Mouse (Mus musculus) stomach, embryonic 15.5 days (tissue): ENCODE measurements around the gene Tbc1d22a. TPM values are rescaled to one million over a fixed set of nuclear protein-coding genes. Genes with fewer than 3 reads are reported as not detected.

Experiments
- ATAC-seq: fragments of 200-750 bp; cut with Nextera tagmentation; 2 replicates; pipeline ENCODE4 v1.8.0; 2017; ENCODE audit warnings: low read depth, moderate number of reproducible peaks, moderate TSS enrichment; ENCODE audit not compliant: insufficient read depth, low FRiP score
- H3K27ac ChIP-seq: fragments of 300-500 bp; sonication (generic); 2 replicates; pipeline ENCODE4 v1.5.1; 2015; ENCODE audit warnings: mild to moderate bottlenecking, inconsistent platforms
- H3K27me3 ChIP-seq: fragments of 300-500 bp; sonication (generic); replicated peaks from 2 replicates; pipeline ENCODE4 v1.6.1; 2015; ENCODE audit warnings: inconsistent platforms
- H3K36me3 ChIP-seq: fragments of 300-500 bp; sonication (generic); 2 replicates; pipeline ENCODE4 v1.6.1; 2015; ENCODE audit warnings: inconsistent platforms
- H3K4me1 ChIP-seq: fragments of 300-500 bp; sonication (generic); 2 replicates; pipeline ENCODE4 v1.6.1; 2015; ENCODE audit warnings: inconsistent platforms
- H3K4me2 ChIP-seq: fragments of 300-500 bp; sonication (generic); 2 replicates; pipeline ENCODE4 v1.6.1; 2015; ENCODE audit warnings: mild to moderate bottlenecking, inconsistent platforms
- H3K4me3 ChIP-seq: fragments of 300-500 bp; sonication (generic); replicated peaks from 2 replicates; pipeline ENCODE4 v1.5.1; 2015; ENCODE audit warnings: inconsistent platforms
- H3K9ac ChIP-seq: fragments of 300-500 bp; sonication (generic); 2 replicates; pipeline ENCODE4 v1.6.1; 2015; ENCODE audit warnings: inconsistent platforms
- H3K9me3 ChIP-seq: fragments of 300-500 bp; sonication (generic); 2 replicates; pipeline ENCODE4 v1.6.1; 2016; ENCODE audit warnings: inconsistent platforms
- WGBS: fragments of 180-500 bp; shearing (Covaris S2); methylation state at CpG from one replicate; pipeline ENCODE4 v1.1.7; 2015; 5-methylcytosine and 5-hydroxymethylcytosine counted together
- polyA plus RNA-seq: library from polyadenylated mRNA; unstranded; fragments of >200 nt; fragmentation: Nextera tagmentation; extraction: Ambion mirVana; gene quantifications from 2 replicates; pipeline ENCODE4 v1.2.1, GENCODE M21; 2015

Tbc1d22a gene
- polyA plus RNA-seq, 1 experiment from 2014 or later = 10.4 TPM

DNA sequence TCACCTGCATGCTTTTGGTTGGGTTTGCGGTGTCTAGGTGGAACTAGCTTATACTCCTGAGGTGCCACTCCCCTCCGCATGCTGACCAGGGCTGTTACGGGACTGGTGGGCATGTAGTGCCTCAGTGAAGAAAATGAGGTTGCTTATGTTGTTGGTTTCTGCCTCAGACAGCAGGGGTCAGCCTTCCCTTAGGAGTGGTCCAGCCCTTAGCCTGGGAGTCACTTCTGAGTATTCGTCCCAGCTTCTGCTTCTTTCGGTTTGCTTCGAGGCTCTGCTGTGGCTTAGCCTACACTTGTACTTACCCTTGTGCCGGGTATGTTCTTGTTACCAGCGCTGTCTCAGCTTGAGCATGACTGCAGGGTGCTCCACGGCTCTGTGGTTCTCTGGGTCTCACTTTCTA, 36.0 kb downstream of the Tbc1d22a start:
- Histone ChIP-seq H3K4me3 (no peak overlapping the region), H3K27ac (no peak overlapping the region), H3K9me3 (no peaks in the 10 kb centered on the region), H3K4me2 (no peak overlapping the region), H3K9ac (no peak overlapping the region), H3K27me3 (no peaks in the 10 kb centered on the region), H3K36me3 (no peaks in the 10 kb centered on the region), H3K4me1 (no peaks in the 10 kb centered on the region)
- ATAC-seq = no peak
- WGBS = 69% methylated on average over 9 of the region's 9 CpGs

DNA sequence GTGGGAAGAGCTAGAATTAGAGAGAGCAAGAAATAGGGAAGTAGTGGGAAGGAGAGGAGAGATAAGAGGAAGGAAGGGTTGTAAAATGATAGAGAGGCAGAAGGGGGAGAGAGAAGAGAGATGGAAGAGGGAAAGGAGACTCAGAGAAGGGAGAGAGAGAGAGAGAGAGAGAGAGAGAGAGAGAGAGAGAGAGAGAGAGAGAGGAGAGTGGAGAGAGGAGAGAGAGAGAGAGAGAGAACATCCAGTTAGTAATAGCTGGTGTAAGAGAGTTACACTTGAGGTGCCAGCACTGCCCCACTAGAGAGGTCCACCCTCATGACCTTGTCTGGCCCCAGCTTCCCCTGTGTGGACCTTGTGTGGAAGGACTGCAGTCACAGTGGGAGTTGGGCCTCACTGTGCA, 37.9 kb downstream of the Tbc1d22a start:
- no peak overlapping the region for H3K4me2 ChIP-seq
- no peak overlapping the region for H3K27ac ChIP-seq
- no peaks in the 10 kb centered on the region for H3K4me1 ChIP-seq
- no peak overlapping the region for H3K9ac ChIP-seq
- no peaks in the 10 kb centered on the region for H3K27me3 ChIP-seq
- ATAC-seq = no peak
- no peaks in the 10 kb centered on the region for H3K36me3 ChIP-seq
- H3K4me3 ChIP-seq = no peak overlapping the region
- no peaks in the 10 kb centered on the region for H3K9me3 ChIP-seq

DNA sequence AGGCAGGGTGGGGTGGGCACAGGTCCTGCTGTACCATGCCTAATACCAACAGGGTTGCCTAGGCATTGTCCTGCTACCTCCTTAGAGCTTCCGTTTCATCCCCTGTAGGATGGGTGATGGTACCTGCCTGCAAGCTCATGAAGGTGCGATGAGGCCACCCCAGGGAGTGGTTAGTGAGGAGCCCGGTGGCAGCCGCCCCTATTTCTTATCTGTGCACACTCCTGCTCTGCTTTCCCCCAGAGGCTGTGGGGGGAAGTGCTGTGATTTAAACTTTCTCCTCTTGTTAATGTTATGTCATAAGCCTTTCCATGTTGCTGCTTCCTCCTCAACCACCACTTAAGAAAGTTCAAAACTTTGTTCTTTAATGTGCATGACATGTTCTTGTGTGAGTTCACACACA, 38.4 kb downstream of the Tbc1d22a start:
- Histone ChIP-seq H3K36me3 (no peaks in the 10 kb centered on the region), H3K27me3 (no peaks in the 10 kb centered on the region), H3K4me2 (no peak overlapping the region), H3K9me3 (no peaks in the 10 kb centered on the region), H3K4me3 (no peak overlapping the region), H3K9ac (no peak overlapping the region), H3K27ac (no peak overlapping the region), H3K4me1 (no peaks in the 10 kb centered on the region)
- 49% methylated on average over 4 of the region's 4 CpGs for WGBS
- ATAC-seq = no peak

DNA sequence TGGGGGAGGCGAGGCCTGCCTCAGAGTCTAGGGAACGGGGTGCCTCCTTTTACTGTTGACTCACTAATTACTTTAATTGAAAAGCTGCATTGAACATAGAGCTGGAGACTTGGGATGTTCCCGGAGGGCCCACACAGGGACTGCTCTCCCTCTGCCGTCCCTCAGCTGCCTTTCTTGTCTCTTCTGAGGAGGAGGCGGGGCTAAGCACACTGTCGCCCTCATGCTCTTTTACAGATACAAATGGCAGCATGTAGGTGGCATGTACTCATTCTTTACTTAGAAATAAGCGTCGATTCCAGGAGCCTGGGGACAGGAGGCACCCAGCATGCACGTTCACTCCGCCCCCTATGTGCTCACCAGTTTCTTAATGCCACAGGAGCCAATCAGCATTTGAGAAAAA, 39.2 kb downstream of the Tbc1d22a start:
- H3K9me3 ChIP-seq = no peaks in the 10 kb centered on the region
- no peaks in the 10 kb centered on the region for H3K36me3 ChIP-seq
- no peak overlapping the region for H3K4me2 ChIP-seq
- no peak overlapping the region for H3K9ac ChIP-seq
- no peak overlapping the region for H3K27ac ChIP-seq
- H3K4me3 ChIP-seq = no peak overlapping the region
- no peaks in the 10 kb centered on the region for H3K27me3 ChIP-seq
- H3K4me1 ChIP-seq = no peaks in the 10 kb centered on the region
- no peak for ATAC-seq
- 56% methylated on average over 10 of the region's 10 CpGs for WGBS

DNA sequence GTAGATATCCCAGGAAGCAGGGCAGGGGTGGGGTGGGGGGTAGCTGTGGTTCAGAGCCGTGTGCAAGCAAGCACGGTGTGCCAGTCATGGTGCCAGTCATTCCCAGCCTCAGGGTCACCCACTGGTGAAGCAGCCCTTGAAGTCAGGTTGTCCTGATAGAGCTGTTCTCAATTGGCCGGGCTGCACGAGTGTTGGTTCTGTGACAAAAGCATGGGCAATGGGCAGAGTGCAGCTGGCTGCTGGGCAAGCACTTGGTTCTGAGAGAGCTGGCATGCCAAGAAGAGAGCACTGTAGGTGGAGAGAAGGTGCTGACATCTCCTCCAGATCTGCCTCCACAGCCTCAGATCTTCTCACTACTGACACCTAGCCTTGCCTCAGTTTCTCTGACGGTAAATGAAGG, 41.9 kb downstream of the Tbc1d22a start:
- Histone ChIP-seq H3K4me2 (no peak overlapping the region), H3K36me3 (no peaks in the 10 kb centered on the region), H3K4me1 (no peaks in the 10 kb centered on the region), H3K9ac (no peak overlapping the region), H3K27me3 (no peaks in the 10 kb centered on the region), H3K9me3 (no peaks in the 10 kb centered on the region), H3K4me3 (no peak overlapping the region), H3K27ac (no peak overlapping the region)
- no peak for ATAC-seq
- WGBS = 82% methylated on average over 5 of the region's 5 CpGs

DNA sequence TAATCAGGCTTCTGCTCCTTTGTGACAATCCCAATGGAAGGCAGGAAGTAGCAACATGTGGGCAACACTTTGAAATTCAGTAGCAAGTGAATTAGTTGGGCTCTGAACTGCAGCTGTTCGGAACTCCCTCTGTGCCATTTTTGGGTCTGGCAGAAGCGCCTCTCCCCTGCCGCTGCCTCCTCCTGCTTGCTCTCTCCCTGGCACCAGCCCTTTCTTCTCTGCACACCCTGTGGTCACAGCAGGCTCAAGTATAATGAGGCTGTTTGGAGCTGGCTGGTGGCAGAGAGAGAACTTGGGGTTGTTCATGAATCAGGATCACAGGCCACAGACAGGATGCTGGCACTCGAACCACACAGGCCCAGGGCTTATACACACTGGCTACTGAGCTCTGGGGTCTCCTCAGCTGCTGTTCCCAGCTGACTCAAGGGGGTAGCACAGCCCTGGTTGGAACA, 42.5 kb downstream of the Tbc1d22a start:
- Histone ChIP-seq H3K4me2 (no peak overlapping the region), H3K36me3 (no peaks in the 10 kb centered on the region), H3K9me3 (no peaks in the 10 kb centered on the region), H3K4me1 (no peaks in the 10 kb centered on the region), H3K9ac (no peak overlapping the region), H3K27me3 (no peaks in the 10 kb centered on the region), H3K4me3 (no peak overlapping the region), H3K27ac (no peak overlapping the region)
- ATAC-seq = no peak
- WGBS = 80% methylated on average over 4 of the region's 4 CpGs

DNA sequence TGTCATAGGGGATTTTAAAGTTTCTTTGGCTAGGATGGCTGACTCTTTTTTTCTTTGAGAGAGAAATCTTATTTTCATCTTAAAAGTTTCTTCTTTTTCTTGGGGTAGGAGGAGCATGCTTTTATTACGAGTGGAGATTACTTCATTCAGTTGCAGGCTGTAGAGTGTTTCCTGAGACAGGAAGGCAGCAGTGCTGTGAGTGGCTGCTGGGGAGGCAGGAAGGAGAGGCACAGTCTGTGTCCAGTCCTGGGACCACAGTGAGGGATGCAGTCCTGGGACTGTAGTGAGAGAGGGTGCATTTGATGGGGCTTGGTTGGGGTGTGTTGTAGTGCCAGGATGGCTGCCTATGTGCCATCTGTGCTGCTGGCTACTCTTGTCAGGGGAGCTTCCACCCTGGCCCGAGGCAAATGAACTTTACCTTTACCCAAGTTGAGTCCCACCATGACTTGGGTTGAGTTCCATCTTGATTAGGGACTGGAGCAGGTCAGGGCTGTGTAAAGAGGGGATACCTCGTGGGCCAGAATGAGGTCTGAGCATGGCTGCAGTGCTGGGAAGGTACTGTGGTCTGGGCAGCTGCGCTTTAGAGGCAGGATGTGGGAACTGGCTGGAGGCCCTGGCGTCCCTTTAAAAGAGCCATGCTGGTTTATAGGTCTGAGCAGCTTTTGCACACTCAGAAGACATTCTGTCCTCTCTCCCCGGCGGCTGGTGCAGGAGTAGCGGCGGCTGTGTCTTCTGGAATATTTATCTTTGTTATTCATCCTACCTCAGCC, 43.8 kb downstream of the Tbc1d22a start:
- ATAC-seq = no peak
- Histone ChIP-seq H3K36me3 (no peaks in the 10 kb centered on the region), H3K9ac (no peak overlapping the region), H3K27me3 (no peaks in the 10 kb centered on the region), H3K9me3 (no peaks in the 10 kb centered on the region), H3K4me3 (no peak overlapping the region), H3K27ac (no peak overlapping the region), H3K4me2 (no peak overlapping the region), H3K4me1 (no peaks in the 10 kb centered on the region)
- 75% methylated on average over 9 of the region's 9 CpGs for WGBS

DNA sequence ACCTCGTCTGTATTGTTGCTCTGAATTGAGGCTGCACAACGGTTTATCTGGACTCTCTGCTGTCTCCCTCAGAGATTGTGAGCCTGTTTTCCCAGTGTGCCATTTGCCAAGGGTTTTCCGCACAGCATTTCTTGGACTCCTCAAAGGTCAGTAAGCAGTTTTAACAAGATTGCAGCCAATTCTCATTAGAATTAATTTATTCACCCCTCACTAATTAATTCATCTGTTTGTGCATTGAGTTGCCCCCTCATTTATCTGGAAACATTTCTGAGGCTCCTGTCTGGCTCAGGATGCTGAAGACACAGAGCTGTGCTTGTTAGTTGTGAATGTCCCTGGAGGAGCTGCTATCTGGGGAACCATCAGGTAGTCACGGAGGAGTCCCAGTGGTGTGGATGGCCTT, 45.0 kb downstream of the Tbc1d22a start:
- H3K4me2 ChIP-seq = no peak overlapping the region
- no peak for ATAC-seq
- 0 out of 2 replicates have a peak, but pooled peaks cover 3% of the 10 kb centered on the region for H3K4me1 ChIP-seq
- 79% methylated on average over 4 of the region's 4 CpGs for WGBS
- H3K9ac ChIP-seq = no peak overlapping the region
- no peaks in the 10 kb centered on the region for H3K36me3 ChIP-seq
- no peaks in the 10 kb centered on the region for H3K9me3 ChIP-seq
- H3K27me3 ChIP-seq = no peaks in the 10 kb centered on the region
- H3K4me3 ChIP-seq = no peak overlapping the region
- no peak overlapping the region for H3K27ac ChIP-seq

DNA sequence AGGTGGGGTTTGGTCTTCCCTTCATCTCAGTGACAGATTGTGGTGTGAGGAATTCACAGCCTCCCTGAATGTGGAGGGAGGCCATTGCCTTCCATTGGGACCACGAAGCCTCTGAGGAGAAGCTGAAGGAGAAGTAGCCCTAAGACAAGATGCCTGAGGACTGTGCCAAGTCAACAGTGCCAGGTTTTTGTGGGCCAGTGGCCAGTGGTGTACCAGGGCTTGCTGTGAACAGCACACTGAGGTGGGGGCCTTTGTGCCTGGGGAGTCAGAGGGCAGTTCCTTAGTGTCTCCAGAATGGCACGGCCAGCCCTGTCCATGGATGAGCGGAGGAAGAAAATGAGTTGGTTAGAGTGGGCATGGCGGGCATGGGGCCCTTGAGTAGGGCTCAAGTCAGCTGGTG, 45.9 kb downstream of the Tbc1d22a start:
- Histone ChIP-seq H3K4me3 (no peak overlapping the region), H3K27ac (no peak overlapping the region)
- WGBS = 82% methylated on average over 4 of the region's 4 CpGs

DNA sequence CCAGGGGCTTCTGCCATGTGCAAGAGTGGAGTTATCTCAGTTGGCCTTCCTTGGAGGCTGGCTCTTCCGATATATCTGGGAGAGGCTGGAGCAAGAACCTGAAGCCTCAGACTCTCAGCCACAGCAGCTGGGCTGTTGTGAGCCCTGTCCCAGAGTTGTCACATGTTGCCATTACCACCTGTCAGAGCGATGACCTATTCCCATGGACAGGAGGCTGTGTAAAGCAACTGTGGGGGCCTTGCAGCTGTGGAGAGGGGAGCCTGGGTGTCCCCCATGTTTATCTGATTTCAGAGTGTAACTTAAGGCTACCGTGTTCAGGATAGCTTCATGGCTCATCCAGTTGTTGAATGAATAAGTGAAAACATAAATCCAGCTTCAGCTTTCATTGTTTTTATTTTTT, 50.1 kb downstream of the Tbc1d22a start:
- WGBS = 67% methylated on average over 3 of the region's 3 CpGs
- Histone ChIP-seq H3K9ac (no peak overlapping the region), H3K27me3 (no peaks in the 10 kb centered on the region), H3K4me1 (0 out of 2 replicates have a peak, but pooled peaks cover 3% of the 10 kb centered on the region), H3K27ac (0 out of 2 replicates have a peak overlapping the region, but pooled peaks have one; percentile 7), H3K9me3 (no peaks in the 10 kb centered on the region), H3K4me2 (no peak overlapping the region), H3K4me3 (no peak overlapping the region), H3K36me3 (no peaks in the 10 kb centered on the region)
- ATAC-seq = peak; percentile 22; the same call in 1 of the 2 replicates

More for the DNA sequence above, 45.9 kb downstream of the Tbc1d22a start:
- H3K4me1 ChIP-seq = 0 out of 2 replicates have a peak, but pooled peaks cover 3% of the 10 kb centered on the region
- no peak overlapping the region for H3K4me2 ChIP-seq
- no peaks in the 10 kb centered on the region for H3K27me3 ChIP-seq
- no peaks in the 10 kb centered on the region for H3K36me3 ChIP-seq
- no peak for ATAC-seq
- no peak overlapping the region for H3K9ac ChIP-seq
- no peaks in the 10 kb centered on the region for H3K9me3 ChIP-seq

DNA sequence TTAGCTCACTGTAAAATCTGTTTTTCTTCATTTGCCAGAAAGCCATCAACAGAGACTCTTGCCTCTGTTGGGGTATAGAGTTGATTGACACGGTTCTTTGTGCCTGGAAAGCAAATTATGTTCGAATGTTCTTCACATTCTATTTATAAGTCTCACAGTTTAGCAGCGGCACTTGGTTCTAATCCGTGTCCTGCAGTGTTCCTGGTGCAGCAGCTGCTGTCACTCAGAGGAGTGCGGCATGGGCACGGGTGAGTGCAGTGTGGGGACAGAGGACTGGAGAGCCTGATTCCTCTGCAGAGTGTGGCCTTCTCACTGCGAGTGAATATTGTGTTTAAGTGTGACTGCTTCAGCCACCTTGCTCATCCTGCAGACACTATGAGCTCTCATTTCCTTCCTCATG, 50.5 kb downstream of the Tbc1d22a start:
- H3K4me2 ChIP-seq = no peak overlapping the region
- no peak overlapping the region for H3K9ac ChIP-seq
- H3K27me3 ChIP-seq = no peaks in the 10 kb centered on the region
- 0 out of 2 replicates have a peak, but pooled peaks cover 3% of the 10 kb centered on the region for H3K4me1 ChIP-seq
- 71% methylated on average over 7 of the region's 7 CpGs for WGBS
- H3K9me3 ChIP-seq = no peaks in the 10 kb centered on the region
- no peak for ATAC-seq
- H3K4me3 ChIP-seq = no peak overlapping the region
- H3K36me3 ChIP-seq = no peaks in the 10 kb centered on the region
- H3K27ac ChIP-seq = 0 out of 2 replicates have a peak overlapping the region, but pooled peaks have one; percentile 21

DNA sequence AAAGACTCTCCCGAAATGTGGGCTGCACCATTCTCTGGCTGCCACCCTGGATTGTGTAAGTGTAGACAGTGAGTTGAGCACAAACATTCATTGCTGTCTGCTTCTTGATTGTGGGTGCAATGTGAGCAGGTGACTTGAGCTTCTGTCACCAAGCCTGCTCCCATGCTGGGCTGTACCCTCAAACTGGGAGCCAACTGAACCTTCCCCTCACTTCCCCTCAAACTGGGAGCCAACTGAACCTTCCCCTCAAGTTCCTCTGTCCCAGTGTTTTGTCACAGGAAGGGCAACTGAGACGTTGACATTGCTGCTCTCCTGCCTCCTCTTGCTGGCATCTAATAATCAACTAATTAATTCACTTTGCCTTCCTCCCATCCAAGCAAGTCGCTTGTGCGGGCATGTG, 52.7 kb downstream of the Tbc1d22a start:
- Histone ChIP-seq H3K27ac (no peak overlapping the region), H3K9ac (no peak overlapping the region), H3K9me3 (no peaks in the 10 kb centered on the region), H3K4me1 (0 out of 2 replicates have a peak, but pooled peaks cover 3% of the 10 kb centered on the region), H3K4me2 (no peak overlapping the region), H3K4me3 (no peak overlapping the region), H3K36me3 (no peaks in the 10 kb centered on the region), H3K27me3 (no peaks in the 10 kb centered on the region)
- ATAC-seq = no peak
- WGBS = 84% methylated on average over 4 of the region's 4 CpGs
